Mouse (Mus musculus): ENCODE results near the gene Zbtb11. TPM values are rescaled to one million over a fixed set of nuclear protein-coding genes. Genes with fewer than 3 reads are reported as not detected.
A peak's percentile ranks its signal among the peaks of the same experiment; 100 is the strongest.
"Not testable (repeated sequence)": the region's sequence is repeated elsewhere in the genome, so short reads cannot be mapped to it uniquely, and the experiment has no call there.

The Zbtb11 gene
- total RNA-seq, 4 experiments from 2014 or later: 45.7 to 56.3 (median 50.5) TPM

DNA sequence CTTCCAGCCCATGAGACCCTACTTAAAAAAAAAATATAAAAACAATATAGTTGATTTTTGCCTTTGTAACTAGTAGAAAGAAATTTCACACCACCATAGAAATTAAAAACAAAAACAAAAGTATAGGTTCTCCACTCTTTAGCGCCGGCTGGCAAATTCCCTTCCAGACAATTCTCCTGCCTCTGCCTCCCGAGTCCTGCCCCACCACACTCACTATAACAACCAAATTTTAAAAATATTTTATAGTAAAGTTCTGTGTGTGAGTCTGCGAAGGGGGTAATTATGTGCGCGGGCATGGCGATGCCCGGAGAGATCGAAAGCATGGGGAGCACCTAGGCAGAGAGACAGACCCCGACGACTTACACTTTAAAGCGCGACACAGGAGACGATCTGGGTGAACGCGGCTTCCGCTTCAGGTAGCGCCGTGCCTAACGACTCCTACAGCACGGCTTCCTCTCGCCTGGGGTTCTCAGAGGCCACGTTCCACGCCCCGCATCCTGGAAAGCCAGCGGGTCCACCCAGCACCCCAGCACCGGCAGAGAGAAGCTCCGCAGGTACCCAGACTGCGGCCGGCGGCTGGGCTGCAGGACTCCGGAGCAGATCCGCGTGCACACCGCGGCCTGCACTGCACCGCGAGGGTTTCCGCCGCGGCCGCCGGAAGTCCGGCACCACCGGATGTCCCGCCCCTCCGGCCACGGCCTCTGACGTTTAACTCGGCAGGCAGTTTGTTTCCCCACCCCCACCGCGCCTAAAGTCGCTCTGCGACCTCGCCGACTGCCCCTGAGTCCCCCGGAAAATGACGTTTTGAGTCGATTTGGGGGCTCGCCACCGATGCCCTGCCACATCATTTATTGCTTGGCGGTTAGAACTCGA, 63.7 kb downstream of the Zbtb11 start, which contains the start of gene Trmt10c:
Trmt10c (minus strand) TSS at position 682 of the 873 bp plus-strand sequence.
- DNase-seq (ENCODE audit: low spot score in 2 of 2): peak; percentile 80 to 90

GRCm38 (mm10) chr16:56038090-56038489, 64.4 kb downstream of the Zbtb11 start:
- DNase-seq (ENCODE audit: low spot score in 2 of 2): no peak

DNA sequence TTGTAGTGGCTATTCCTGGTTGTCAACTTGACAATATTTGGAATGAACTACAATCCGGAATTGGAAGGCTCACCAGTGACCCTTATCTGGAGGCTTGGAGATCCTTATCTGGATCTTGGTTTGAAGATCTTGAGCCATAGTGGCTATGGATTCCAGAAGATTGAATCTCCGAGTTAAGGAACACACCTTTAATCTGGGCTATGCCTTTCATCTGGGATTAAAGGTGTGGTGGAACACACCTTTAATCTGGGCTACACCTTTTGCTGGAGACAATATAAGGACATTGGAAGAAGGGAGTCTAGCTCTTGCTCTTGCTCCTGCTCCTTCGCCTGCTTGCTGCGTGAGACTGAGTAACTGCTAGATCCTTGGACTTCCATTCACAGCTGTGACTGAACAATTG, 74.4 kb downstream of the Zbtb11 start, which contains the start of gene Senp7:
Senp7 (plus strand) TSS at position 301 of the 400 bp plus-strand sequence.
- not testable (repeated sequence) for DNase-seq (ENCODE audit: low spot score in 2 of 2)

- DNase-seq (ENCODE audit: low spot score in 2 of 2): no peak
These were observed 82.2 kb downstream of the Zbtb11 start for GRCm38 (mm10) chr16:56055911-56056310.

- DNase-seq (ENCODE audit: low spot score in 2 of 2): no peak
These were observed 83.4 kb downstream of the Zbtb11 start for GRCm38 (mm10) chr16:56056944-56057590.

DNA sequence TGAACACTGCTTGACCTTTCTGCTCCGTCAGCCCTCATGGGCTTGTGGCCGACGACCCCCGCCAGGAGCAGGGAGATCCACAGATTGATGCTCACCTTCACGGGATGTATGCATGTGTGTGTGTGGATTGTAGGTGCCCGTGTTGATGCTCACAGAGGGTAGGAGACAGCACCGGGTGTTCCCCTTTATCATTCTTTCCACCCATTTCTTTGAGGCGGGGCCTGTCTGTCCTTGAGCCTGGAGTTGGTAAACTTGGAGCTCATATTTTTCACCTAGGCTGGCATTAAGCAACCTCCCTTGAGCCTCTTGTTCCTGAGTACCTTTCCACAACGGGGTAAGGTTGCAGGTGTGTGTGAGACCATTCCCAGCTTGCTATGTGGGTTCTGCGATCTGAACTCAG, 84.5 kb downstream of the Zbtb11 start:
- no peak for DNase-seq (ENCODE audit: low spot score in 2 of 2)

Other genes with a start within 250 kb of the Zbtb11 start
- gene Nfkbiz, start 135.0 kb upstream of the Zbtb11 start, total RNA-seq (2022): 1 to 10 TPM; 6.2 to 7.2 (median 6.5) TPM
- gene Nxpe3, start 78.6 kb upstream of the Zbtb11 start, total RNA-seq (2022): 10 to 100 TPM; 12.6 to 13.0 (median 12.8) TPM
- 10 to 100 TPM; 16.4 to 21.1 (median 18.9) TPM for gene Cep97, start 39.0 kb upstream of the Zbtb11 start, total RNA-seq (2022)
- 100 to 1,000 TPM; 327 to 441 (median 373) TPM for gene Rpl24, start 7.6 kb upstream of the Zbtb11 start, total RNA-seq (2022)
- gene Pcnp, start 55.9 kb downstream of the Zbtb11 start, total RNA-seq (2022): 100 to 1,000 TPM; 165 to 177 (median 172) TPM
- gene Trmt10c, start 63.9 kb downstream of the Zbtb11 start, total RNA-seq (2022): 10 to 100 TPM in 3 of 4 experiments, 1 to 10 TPM in 1; 7.8 to 10.6 (median 10.1) TPM
- 10 to 100 TPM; 46.4 to 57.0 (median 52.0) TPM for gene Senp7, start 74.5 kb downstream of the Zbtb11 start, total RNA-seq (2022)
- 1 to 10 TPM in 2 of 4 experiments, under 1 TPM in 2; 0.48 to 1.6 (median 0.79) TPM for gene Impg2, start 230.4 kb downstream of the Zbtb11 start, total RNA-seq (2022)

Data from layer of hippocampus, adult 8-10 months (tissue).